Mouse (Mus musculus): ENCODE results near the gene Ube2h.

The Ube2h gene

DNA sequence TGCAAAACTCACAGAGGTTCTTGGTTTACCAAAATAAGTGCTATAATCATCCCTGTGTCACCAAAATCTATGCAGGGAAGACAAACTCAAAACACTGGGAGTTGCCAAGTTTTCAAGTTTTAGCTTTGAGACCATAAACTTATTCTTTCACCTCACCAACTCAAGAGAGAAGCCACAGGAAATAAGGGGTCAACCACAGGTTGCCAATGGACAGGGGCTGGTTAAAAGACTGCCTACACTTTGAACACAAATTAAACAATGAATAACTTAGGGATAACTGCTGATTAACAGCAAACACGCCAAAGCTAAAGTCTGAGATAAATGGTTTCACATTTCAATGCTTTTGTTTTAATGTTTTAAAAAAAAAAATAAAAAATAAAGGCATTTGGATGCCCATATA is 5.2 kb downstream of the Ube2h start:
- DNase-seq, result no peak

DNA sequence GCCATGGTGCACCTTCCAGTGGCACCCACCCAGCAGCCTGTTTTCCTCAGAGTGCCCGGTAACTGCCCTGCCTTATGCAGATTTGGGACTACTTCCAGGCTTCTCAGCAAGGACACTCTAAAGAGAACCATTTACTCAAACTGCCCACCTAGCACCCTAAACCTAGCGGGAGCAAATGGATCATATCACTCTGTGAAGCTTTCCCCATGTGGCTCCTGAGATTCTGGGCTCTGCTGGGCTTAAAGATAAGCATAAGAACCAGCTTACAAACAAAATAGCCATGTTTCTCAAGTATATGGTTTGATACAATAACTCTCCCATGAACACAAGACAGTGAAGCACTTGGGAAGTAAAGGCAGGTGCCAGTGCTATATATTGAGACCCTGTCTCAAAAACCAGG is 11.8 kb downstream of the Ube2h start:
- DNase-seq, result no peak

DNA sequence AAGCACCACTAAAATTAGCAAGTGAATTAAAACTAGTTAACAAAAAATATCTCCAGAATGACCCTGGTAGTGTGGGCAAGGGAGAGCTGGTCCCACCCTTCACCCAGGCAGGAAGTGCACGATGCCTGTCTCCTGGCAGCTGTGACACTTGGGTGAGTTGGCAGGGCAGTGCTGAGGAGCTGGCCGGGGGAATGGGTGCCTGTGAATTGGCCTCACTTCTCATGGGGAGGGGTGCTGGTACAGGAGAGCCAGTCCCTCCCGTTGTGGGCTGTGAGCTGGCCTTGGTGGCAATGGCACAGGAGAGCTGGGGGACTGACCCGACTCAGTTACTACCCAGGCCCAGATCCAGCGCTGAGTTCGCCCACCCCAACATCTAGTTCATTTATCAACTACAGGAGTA is 16.4 kb downstream of the Ube2h start:
- no peak for DNase-seq

DNA sequence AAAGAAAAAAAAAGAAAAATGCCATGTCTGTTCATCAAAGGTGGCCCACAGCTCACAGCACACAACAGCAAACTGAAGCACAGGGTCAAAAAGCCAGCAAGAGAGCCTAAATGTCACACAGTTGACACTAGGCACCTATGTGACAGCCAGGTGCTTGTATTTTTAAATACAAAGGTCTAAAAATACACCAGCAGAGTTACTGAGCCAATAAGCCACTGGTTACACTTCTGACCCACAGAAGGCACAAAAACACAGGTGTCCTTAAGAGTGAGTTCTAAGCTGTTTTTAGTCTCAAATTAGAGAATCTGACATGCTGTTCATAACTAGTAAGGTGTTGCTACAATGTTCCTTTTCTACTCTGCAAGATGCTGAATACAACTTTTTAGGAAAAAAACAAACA is 17.7 kb downstream of the Ube2h start:
- no peak for DNase-seq

DNA sequence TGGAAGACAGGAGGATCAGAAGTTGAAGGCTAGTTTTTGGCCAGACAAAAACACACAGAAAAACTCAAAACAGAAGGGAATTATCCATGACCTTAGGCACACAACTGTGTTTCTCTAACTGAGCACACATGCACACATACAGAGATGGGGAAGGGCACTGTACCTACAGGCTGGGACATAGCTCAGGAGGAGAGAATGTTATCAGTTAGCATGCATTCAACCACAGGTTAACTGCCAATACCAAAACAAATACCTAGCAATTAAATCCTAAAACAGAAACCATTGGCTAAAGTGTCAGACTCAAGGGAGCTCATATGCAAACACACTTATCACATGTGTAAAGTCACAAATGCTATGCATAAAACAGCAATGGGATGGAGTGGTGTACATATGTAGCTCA is 20.2 kb downstream of the Ube2h start:
- no peak for DNase-seq

DNA sequence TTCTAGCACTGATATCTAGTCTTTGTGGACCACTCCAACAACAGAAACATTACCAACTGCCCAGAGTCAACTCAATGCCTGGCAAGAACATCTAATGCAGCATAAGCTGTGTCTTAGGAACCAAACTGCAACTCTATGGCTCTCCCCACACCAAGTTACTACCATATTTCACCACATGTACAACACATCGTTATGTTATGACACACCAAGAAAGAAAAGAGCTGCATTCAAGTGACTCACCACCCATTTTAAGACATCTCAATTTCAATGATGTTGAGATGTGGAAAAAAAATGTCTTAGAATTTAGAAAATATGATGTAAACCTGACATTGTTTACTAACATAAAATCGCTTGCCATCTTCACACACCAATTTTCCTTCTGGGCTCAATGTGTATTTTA is 22.0 kb downstream of the Ube2h start:
- DNase-seq, result no peak

DNA sequence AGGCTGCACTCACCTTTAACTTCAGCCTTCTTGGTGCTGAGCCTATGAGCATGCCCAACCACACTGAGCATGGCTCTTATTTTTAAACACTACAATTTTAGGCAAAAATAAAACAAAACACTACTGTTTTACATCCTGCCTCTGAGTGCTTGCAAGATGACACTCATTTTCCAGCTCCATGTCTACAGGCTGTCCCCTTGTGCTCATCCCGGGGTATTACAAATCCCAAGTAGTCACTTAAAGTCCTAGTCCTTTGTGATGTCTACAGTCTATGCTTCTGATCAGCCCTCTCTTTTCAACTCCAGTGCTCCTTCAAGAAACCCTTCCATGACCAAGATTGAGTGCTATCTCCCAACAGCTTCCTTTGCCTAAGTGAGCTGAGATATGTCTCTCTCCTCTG is 26.0 kb downstream of the Ube2h start:
- no peak for DNase-seq

DNA sequence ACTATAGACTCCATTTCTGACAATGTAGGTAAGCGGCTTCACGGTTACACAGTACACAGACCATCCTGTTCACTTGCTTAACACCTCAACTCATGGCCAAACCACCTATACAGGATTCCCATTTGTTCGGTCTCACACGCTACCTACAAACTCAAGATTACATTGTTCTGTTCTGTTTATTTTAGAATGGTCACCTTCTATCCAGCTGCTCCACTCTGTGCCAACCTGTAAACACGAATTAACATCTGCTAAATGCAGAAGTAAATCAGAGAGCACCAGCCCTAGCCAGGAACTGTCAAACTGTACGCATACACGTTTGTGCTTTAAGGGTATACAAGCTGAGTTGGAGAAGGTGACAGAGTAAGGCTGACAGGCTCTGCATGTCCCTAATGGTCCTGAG is 27.5 kb downstream of the Ube2h start:
- DNase-seq, result no peak

DNA sequence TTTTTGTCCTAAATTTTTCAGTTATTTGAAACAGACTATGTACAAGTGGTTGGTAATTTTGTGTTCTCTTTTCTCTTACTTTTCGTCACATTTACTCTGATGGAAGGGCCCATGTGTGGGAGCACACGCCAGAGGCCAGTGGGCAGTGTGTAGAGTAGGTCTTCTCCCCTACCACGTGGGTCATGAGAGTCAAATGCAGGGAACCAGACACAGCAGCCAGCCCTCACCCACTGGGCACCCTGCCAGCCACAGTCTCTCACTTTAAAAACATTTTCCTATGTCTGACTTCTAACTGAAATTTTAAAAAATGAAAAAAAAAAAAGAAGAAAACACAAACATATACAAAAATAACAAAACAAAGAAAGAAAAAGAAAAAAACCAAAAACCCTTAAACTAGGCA is 28.0 kb downstream of the Ube2h start:
- no peak for DNase-seq

DNA sequence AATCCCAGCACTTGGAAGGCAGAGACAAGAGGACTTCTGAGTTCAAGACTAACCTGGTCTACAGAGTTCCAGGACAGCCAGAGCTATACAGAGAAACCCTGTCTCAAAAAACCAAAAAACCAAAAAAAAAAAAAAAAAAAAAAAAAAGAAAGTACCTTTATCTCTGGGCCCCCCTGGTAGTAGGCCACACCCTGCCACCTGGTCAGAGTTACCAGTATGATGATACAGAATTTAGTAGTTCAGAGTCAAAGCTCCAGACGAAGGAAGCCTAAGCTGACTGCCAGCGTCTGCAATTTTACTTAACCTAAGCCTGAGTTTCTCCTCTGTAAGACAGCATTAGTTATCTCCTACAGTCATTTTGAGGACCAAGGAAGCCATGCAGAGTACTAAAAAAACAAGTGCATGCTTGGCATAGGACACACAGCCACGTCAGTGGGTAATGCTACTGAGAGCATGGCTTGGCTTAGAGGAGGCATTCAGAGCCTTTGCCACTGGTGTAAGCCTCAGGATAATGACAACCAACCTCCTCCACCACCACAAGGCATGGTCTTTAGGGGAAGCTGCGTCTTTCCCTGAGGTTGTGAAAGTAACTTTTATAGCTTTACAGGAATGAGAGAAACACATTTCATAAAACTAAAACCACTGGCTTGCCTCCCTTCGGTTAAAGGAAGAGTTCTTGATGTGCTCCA is 29.0 kb downstream of the Ube2h start:
- DNase-seq, result no peak

DNA sequence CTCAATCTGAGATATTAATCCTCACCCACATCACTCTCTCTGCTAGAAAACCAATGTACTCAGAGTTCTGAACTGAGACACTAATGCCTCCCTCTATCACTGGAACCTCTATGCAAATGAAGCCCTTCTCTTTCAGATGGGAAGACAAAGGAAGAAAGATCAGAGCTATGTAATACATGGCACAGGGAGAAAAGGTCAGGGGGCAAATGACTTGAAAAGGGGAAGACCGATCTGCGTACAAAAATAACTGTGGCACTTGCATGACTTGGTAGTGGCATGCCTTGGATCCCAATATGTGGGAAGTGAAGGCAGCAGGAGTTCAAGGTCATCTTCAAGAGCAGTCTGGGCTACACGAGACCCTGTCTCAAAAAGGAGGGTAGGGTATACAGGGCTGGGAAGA is 31.4 kb downstream of the Ube2h start:
- peak; percentile 4 for DNase-seq

DNA sequence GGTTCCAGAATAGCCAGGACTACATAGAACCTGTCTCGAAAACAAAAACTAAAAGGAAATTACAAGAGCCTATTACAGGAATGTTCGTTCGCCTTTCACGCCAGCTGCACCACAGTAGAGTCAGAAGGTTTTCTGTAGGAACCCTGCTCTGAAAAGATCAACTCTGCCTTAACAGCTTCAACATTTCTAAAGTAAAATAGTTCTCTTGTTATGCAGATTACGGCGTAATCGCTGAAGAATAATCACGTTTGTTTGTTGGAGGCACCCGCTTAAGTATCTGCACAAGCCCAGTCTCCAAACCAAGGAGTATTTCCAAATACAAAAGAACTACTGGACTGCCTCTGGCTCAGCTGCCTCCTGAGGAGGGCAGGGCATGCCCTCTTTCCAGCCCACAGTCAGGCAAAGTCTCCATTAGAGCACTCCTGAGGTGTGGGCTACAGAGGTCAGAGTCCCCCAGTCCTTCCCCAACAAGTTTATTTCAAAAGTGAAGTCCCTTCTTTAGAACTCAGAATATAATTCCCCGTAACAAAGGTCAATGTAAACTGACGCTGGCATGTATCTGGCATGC is 31.9 kb downstream of the Ube2h start:
- DNase-seq, result no peak

DNA sequence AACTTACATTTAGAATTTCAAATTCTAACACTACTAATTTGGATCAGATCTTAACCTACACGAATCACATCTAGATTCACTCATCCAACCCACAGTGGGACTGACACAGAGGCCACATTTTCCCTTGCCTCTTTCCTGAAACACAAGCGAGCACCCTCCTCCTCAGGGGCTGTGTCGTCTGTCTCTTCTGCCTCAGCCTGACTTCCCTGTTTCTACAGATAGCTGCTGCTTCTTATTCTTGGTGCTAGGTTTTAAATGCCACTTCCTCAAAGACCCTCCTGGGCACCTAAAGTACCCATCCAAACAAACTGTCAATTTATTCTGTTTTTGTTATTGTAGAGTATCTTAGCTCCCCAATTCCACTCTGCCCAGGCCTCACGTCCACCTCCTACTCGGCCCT is 34.5 kb downstream of the Ube2h start:
- DNase-seq, result no peak

DNA sequence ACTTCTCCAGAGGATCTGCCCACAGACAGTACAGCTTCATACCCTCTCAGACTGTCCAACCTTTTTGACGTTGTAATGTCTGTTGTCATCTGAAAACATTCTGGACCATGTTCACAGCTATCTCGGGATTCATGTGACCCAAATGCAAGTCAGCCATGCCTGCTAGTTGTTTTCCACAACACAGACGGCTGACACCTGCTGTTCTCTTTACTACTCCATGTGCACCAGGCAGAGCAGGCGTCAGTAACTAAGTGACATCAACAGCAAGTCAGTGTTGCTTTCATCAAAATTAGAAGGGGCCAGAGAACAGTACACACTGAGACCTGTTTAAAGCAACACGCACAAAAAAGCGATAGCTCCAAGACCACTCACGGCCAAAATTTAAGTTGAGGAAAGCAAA is 36.9 kb downstream of the Ube2h start:
- no peak for DNase-seq

DNA sequence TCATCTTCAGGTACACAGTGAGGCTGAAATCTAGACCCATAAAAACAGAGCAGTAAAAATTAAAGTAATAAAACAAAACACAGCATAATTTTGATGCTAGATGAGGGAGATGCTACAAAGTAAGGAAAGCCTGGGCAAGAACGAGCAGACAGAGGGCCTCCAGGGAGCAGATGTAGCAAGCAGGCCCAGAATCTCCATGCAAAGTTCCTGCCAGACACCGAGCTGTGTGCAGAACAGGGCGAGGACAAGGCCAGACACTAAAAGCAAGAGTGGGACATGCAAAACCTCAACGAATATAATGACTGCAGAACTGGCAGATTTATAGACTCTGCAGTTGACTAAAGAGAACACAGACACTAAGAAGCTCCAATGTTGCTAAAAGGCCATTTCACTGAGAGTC is 38.9 kb downstream of the Ube2h start:
- DNase-seq, result no peak

DNA sequence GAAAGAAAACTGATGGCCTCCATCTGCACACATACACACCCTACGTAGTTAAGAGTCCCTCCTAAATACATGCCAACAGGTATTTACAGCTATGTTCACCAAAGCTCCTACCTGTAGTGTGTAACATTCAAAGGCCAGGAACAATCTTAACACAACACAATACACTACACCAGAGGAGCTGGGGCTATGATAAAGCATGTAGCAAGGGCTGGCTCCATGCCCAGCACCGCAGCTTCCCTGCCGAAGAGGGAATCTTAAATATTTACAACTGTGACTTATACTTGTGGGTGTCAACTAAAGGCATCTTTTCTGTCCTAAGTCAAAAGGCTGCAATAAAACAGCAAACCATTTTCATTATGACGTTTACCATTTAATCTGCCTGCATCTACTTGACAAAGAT is 41.3 kb downstream of the Ube2h start:
- DNase-seq, result no peak

DNA sequence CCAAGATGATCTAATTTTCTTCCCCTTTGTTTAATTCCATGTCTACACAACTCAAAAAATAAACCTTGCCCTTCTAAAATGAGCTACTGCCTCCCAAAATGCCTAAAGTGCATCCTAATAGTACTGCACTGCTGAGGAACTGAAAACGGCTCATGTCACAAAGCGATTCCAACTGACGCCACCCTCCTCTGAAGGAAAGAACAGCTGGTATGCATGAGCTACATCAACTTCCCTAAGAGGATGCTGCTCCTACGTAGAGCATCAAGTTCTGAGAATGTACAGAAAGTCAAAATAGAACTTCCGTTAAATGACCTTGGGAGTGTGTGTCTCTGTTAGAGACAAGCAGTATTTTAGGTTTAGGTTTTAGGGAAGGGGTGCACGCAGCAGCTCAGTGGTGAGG is 45.1 kb downstream of the Ube2h start:
- no peak for DNase-seq

DNA sequence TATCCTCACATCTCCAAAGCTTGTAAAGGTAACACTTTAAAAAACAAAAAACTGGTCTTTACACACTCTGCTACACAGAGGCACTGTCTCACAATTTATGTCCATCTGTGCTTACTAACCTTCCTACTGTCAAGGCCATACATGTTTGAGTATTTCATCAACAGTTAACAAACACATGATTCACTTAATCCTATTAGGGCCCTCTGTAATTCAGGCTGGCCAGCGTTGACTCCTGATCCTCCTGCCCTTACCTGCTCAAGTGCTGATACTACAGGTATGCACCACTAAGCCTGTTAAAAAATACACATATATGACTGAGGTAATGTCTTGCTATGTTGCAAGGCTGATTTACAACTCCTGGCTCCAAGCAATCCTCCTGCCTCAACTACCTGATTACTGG is 46.4 kb downstream of the Ube2h start:
- no peak for DNase-seq

DNA sequence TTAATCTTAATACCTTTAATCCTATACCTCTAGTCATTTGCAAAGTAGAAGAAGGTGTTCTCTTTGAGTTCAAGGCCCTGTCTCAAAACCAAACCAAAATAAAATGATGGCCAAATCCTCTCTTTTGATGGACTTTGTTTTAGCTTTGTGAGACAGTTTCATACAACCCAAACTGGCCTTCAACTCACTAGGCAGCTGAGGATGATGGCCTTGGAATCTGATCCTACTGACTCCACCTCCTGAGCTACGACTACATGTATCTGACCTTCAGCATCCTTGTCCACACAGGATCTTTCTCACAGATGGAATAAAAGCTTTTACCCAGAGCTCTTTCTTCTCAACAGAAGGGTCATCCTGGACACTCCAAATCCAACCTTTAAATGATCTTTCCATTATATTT is 48.5 kb downstream of the Ube2h start:
- DNase-seq, result no peak

DNA sequence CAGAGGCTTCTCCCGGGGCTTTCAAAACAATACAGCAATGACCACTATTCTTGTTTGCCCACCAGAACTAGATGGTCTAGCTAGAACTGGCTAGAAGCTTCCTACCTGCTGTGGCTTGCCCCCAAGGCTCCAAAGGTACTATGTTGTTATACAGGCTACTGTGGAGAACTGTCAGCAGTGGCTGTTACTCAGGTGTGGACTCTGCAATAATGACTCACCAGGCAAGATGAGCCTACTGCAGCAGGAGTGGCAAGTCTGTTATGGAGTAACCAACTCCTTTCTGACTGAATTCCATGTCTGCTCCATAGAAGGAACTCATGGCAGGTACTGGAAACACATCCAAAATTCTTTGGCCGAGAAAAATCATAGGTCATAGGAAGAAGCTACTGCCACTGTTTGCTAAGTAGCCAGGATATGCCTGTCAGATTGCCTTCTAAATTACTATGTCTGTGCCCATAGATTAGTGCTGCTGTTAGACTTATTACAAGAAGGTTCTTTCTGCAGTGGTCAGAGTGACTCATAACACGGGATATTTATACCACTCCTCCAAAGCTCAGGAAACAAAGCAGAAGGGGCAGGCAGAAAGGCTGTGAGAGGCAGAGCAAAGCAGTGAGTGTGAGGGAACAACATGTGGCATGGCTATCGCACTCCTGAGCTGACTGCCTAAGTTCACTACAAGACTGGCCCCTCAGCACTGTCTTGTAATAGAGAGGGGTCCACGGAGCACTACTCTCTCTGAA is 51.9 kb downstream of the Ube2h start:
- no peak for DNase-seq

DNA sequence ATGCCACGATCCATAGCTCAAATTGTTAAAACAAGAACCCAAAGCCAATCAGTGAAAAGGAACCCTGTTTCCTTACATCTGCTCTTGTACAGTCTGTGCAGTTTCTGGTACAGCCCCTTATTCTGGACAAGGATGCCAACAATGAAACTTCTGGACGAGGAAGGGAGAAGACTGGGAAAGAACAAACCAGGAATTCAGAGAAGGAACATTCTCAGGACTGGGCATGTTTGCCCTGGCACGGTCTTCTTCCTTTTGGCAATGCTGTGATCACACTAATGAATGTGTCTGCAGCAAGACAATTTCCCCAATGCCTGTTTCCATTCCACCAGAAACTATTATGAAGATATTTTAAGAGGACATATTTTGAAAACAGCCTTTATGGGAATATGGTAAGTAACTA is 55.6 kb downstream of the Ube2h start:
- DNase-seq, result no peak

DNA sequence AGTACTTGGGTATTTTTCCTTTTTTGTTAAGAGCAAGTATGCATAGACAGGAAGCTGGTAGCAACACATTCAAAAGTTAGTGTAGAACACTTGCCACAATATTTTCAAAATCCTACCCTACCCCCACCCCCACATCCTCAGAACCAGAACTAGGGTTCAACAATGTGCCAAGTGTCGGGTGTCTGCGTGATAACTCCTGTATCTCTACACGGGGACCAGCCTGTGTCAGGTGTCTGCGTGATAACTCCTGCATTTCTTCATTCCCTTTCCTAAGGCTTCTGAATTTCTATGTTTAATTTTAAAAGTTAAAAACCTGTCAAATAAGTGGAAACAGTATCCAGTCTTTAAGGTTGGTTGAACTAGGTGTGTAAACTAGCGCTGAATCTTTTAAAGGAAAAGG is 58.4 kb downstream of the Ube2h start:
- DNase-seq, result no peak

DNA sequence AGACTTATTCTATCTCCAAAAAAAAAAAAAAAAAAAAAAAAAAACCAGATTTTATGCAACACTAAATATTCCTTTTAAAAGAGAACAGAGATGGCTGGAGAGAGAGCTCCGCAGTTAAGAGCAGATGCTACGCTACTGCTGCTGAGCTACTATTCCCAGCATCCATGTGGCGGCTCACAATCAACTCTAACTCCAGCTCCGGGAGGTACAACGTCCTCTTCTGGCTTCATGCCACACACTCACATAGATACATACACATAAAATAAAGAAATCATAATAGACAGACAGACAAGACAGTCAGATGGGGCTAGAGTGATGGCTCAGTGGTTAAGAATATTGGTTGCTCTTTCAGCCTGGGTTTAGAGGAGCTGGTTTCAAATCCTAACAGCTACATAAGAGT is 58.9 kb downstream of the Ube2h start:
- no peak for DNase-seq

DNA sequence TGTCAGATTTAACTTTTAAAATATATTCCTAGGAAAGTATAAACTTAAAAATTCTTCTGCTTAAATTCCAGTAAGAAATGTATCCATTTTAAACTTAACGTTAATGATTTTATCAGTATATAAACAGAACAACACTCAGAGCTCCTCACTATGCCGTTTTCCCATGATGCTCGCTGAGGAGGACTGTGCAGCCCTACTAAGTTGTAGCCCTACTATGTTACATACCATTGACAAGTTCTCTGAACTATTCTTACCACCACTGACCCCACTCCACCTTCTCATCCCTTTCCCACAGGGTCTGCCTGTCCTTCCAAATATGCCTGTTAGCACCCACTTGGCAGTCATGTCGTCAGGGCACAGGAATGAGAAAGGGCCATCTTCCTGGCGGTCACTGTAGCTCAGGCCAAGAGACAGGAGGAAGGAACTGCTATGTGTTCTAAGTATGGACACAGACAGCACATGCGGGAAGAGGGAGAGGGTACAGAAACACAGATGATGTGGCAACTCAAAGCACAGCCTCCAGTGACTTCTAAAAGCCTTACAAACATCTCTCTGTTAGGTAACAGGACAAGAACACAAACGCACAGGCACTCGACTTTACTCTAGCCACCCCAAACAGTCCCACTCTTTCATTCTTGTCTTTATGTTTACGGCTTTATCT is 60.9 kb downstream of the Ube2h start:
- no peak for DNase-seq

All from retina, postnatal 1 day (tissue).